Mouse (Mus musculus) kidney, adult 2 months (tissue): ENCODE data around the gene Gpatch2.

Experiments used
- CTCF ChIP-seq: fragments of 200-500 bp; conservative IDR thresholded peaks from 2 replicates; pipeline ENCODE4 v1.5.1; 2011; ENCODE audit warnings: low read depth, mild to moderate bottlenecking, control low read depth, low read length, moderate library complexity, mixed read lengths; ENCODE audit not compliant: insufficient read depth, insufficient read length
- POLR2A ChIP-seq: fragments of 200-500 bp; IDR thresholded peaks from one replicate; pipeline ENCODE4 v1.6.1; 2011; ENCODE audit warnings: low read depth, low read length, control low read depth

- TF ChIP-seq POLR2A (no peak), CTCF (no peak)
Measured at GRCm38 (mm10) chr1:187258756-187259155, 43.4 kb downstream of the Gpatch2 start.
